Mouse (Mus musculus): ENCODE results near the gene Exoc3l2. TPM values are rescaled to one million over a fixed set of nuclear protein-coding genes. Genes with fewer than 3 reads are reported as not detected.

Gene Exoc3l2
- polyA plus RNA-seq, 1 experiment from 2014 or later, result 1.5 TPM

DNA sequence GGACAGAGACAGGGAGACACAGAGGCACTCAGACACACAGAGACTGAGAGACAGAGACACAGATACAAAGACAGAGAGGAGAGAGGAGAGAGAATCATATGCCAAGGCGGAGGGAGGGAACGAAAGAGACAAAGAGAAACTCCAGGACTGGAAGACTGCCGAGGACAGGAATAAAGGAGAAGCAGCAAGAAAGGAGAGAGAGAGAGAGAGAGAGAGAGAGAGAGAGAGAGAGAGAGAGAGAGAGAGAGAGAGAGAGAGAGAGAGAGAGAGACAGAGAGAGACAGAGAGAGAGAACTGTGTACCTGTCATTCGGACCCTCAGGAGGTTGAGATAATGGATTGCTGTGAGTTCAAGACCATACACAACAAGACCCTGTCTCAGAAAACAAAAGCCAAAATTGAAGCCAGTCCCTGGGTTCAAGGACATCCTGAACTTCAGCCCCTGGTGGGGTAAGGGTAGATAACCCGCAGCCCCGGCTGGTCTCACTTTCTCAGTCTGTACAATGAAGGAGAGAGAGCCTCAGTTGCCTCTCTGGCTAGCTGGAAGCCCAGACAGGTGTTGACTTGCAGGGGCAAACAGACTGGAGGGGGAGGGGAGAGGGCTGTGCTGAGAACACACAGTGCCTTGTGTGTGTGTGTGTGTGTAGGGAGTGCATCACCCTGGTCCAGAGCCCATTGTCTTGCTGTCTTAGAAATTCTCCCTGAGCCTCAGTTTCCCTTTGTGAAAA is 3.8 kb upstream of the Exoc3l2 start:
- Histone ChIP-seq H3K9me3 (ENCODE audit: control insufficient read depth, low read length) (no peaks in the 10 kb centered on the region), H3K4me2 (ENCODE audit: low read length) (peak overlapping the region; percentile 95), H3K27ac (ENCODE audit: low read depth, low read length) (peak overlapping the region; percentile 83), H3K27me3 (replicated peaks; ENCODE audit: control insufficient read depth, insufficient read depth, low read length) (0 out of 2 replicates have a peak, but pooled peaks cover 2% of the 10 kb centered on the region), H3K4me1 (ENCODE audit: control insufficient read depth, insufficient read depth, low read depth, low read length) (peaks cover 26% of the 10 kb centered on the region), H3K36me3 (ENCODE audit: control insufficient read depth, insufficient read depth, low read length) (no peaks in the 10 kb centered on the region; the same call in 1 of the 2 replicates), H3K4me3 (ENCODE audit: low read length) (peak overlapping the region; percentile 93), H3K9ac (ENCODE audit: low read depth, low read length) (peak overlapping the region; percentile 86)
- WGBS, result 17% methylated on average over 6 of the region's 6 CpGs
- 0 out of 2 replicates have a peak, but pooled peaks have one; percentile 1 for ATAC-seq

DNA sequence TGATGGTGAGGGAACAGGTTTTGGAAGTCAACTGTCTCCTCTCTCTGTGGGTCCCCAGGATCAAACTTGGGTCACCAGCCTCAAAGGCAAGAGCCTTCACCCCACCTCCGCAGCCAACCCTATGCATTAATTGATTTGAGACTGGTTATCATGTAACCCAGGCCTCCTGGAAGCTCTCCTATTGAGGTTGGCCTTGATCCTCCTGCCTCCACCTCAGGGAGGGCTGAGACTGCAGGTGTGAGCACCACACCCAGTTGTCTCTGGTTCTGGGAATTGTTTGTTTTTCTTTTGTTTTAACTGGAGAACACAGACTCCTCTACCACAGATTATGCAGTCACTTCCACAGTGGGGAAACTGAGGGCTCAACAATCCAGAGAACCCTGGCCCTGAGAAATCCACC is 2.6 kb upstream of the Exoc3l2 start:
- no peak for ATAC-seq

DNA sequence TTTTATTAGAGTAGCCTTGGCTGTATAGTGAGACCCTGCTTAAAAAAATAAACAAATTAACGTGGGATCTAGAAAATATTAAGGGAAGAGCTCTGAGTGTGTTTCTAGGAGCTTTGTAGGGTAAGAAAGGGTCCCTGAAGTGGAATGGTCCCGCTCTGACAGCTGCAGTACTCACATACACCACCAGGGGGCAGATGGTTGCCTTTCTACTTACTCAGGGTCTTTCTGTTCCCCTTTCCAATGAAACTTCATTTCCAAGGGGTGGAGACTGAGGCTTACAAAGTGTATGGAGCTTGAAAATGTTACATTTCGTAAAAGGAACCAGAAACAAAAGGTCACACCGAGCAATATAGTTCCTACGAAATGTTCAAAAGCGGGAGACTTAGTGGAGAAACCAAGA is 1.6 kb upstream of the Exoc3l2 start:
- WGBS, result 7% methylated on average over 6 of the region's 6 CpGs
- H3K4me2 ChIP-seq (ENCODE audit: low read length), result no peak overlapping the region
- H3K9me3 ChIP-seq (ENCODE audit: control insufficient read depth, low read length), result no peaks in the 10 kb centered on the region
- no peak overlapping the region for H3K27ac ChIP-seq (ENCODE audit: low read depth, low read length)
- no peaks in the 10 kb centered on the region for H3K36me3 ChIP-seq (ENCODE audit: control insufficient read depth, insufficient read depth, low read length)
- 0 out of 2 replicates have a peak, but pooled peaks cover 10% of the 10 kb centered on the region for H3K27me3 ChIP-seq (replicated peaks; ENCODE audit: control insufficient read depth, insufficient read depth, low read length)
- no peak overlapping the region for H3K9ac ChIP-seq (ENCODE audit: low read depth, low read length)
- H3K4me1 ChIP-seq (ENCODE audit: control insufficient read depth, insufficient read depth, low read depth, low read length), result peaks cover 17% of the 10 kb centered on the region
- H3K4me3 ChIP-seq (ENCODE audit: low read length), result no peak overlapping the region
- no peak for ATAC-seq

More for the DNA sequence above, 2.6 kb upstream of the Exoc3l2 start:
- Histone ChIP-seq H3K4me2 (ENCODE audit: low read length) (no peak overlapping the region), H3K4me1 (ENCODE audit: control insufficient read depth, insufficient read depth, low read depth, low read length) (peaks cover 26% of the 10 kb centered on the region), H3K27ac (ENCODE audit: low read depth, low read length) (no peak overlapping the region), H3K9me3 (ENCODE audit: control insufficient read depth, low read length) (no peaks in the 10 kb centered on the region), H3K27me3 (replicated peaks; ENCODE audit: control insufficient read depth, insufficient read depth, low read length) (0 out of 2 replicates have a peak, but pooled peaks cover 10% of the 10 kb centered on the region), H3K36me3 (ENCODE audit: control insufficient read depth, insufficient read depth, low read length) (no peaks in the 10 kb centered on the region; the same call in 1 of the 2 replicates), H3K4me3 (ENCODE audit: low read length) (no peak overlapping the region), H3K9ac (ENCODE audit: low read depth, low read length) (no peak overlapping the region)
- WGBS, result 71% methylated on average over 1 of the region's 1 CpGs

DNA sequence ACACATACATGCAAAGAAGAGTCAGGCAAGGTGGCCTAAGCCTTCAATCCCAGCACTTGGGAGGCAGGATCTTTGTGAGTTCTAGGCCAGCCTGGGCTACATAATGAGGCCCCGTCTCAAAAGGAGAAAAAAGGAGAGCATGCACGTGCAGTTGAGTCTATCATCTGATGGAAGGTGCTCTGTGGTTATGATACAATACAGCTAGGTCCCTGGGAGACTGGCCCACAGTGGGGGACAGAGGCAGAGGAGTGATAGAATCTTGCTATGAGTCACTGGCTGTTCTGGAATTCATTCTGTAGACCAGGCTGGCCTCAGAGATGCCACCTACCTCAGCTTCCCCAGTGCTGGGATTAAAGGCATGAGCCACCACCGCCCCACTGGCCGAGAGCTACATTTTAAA is 688 bp upstream of the Exoc3l2 start:
- H3K4me3 ChIP-seq (ENCODE audit: low read length), result no peak overlapping the region
- H3K27ac ChIP-seq (ENCODE audit: low read depth, low read length), result no peak overlapping the region
- 0 out of 2 replicates have a peak, but pooled peaks cover 10% of the 10 kb centered on the region for H3K27me3 ChIP-seq (replicated peaks; ENCODE audit: control insufficient read depth, insufficient read depth, low read length)
- 69% methylated on average over 4 of the region's 4 CpGs for WGBS
- H3K9me3 ChIP-seq (ENCODE audit: control insufficient read depth, low read length), result no peaks in the 10 kb centered on the region
- H3K4me1 ChIP-seq (ENCODE audit: control insufficient read depth, insufficient read depth, low read depth, low read length), result peaks cover 7% of the 10 kb centered on the region
- ATAC-seq, result no peak
- no peaks in the 10 kb centered on the region for H3K36me3 ChIP-seq (ENCODE audit: control insufficient read depth, insufficient read depth, low read length)
- H3K4me2 ChIP-seq (ENCODE audit: low read length), result no peak overlapping the region
- H3K9ac ChIP-seq (ENCODE audit: low read depth, low read length), result no peak overlapping the region

DNA sequence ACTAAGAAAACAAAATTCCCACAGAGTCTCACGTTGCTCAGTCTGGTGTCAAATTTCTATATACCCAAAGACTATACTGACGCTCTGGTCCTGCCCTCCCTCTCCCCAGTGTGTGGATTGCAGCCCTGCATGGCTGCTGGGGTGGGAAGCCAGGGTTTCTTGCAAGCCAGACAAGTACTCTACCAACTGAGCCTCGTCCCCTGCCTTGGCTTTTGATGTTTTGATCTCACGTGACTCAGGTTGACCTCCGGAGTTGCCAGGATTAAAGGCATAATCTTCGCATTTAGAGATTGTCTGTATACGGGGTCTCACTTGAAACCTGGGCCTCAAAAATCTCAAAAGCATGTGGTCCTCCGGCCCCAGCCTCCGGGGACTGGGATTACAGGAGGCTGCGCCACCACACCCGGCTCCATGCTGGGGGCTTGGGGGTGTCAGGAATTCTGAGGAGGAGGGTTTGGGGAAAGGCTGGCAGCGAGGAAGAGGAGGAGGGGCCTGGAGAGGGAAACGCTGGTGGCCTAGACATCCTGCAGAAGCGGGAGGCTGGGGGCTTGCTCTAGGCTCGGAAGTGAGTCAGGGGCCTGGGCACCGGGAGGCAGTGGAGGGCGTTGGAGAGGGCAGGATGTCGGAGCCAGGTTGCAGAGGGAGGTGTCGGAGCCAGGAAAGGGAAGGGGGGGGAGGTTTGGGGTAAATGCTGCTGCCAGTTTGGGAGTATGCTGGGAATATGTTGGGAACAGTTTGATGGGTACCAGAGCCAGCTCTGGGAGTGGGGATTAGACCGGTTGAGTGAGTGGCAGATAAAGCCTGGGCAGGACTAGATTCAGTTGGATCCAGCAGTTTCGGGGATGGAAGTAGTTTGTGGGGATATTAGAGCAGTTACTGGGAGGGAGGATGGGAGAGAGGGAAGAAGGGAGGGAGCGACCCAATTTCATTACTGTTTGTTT is 1.5 kb downstream of the Exoc3l2 start:
- no peak overlapping the region for H3K4me3 ChIP-seq (ENCODE audit: low read length)
- no peak overlapping the region for H3K27ac ChIP-seq (ENCODE audit: low read depth, low read length)
- no peak for ATAC-seq
- H3K9ac ChIP-seq (ENCODE audit: low read depth, low read length), result peak overlapping the region; percentile 39; the same call in 1 of the 2 replicates
- 13% methylated on average over 22 of the region's 22 CpGs for WGBS
- H3K9me3 ChIP-seq (ENCODE audit: control insufficient read depth, low read length), result no peaks in the 10 kb centered on the region
- no peak overlapping the region for H3K4me2 ChIP-seq (ENCODE audit: low read length)
- H3K4me1 ChIP-seq (ENCODE audit: control insufficient read depth, insufficient read depth, low read depth, low read length), result peaks cover 5% of the 10 kb centered on the region
- H3K36me3 ChIP-seq (ENCODE audit: control insufficient read depth, insufficient read depth, low read length), result no peaks in the 10 kb centered on the region
- peaks cover 17% of the 10 kb centered on the region for H3K27me3 ChIP-seq (replicated peaks; ENCODE audit: control insufficient read depth, insufficient read depth, low read length)

DNA sequence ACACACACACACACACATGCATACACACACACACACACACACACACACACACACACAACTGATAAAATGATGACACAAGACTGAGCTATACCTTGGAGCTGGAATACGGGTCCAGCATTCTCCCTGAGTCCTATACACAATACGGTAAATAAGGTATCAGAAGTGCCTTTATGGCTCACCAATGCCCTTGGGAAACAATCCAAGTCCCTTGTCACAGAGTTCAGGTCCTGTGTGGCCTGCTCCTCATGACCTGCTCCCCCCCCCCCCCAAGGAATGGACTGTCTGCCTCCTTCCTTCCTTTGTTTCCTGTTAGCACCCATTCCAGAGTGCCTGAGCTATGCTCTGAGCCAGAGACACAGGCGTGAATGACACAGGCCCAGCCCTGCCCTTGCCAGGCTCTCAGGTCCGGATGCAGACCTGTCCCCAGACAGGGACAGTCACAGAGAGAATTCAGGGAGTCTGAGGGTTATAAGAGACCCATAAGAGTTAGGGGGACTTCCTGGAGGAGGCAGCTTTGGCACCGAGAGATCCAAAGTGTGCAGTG is 3.5 kb downstream of the Exoc3l2 start:
- no peak for ATAC-seq
- WGBS, result 67% methylated on average over 5 of the region's 5 CpGs

DNA sequence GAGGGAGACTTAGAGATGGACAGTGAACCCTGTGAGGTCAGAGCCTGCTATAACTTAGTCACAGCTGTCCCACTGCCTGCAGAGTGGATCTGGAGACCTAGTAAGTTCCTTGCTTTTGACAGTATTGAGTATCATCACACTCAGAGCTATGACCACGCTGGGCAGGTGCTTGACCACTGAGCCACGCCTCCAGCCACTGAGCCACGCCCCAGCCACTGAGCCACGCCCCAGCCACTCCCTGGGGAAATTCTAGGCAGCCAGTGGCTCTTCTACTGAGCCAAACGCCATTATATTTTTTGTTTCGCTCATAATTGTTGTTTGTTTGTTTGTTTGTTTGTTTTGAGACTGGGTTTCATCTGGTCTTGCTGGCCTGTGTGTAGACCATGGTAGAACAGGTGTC is 4.5 kb downstream of the Exoc3l2 start:
- Histone ChIP-seq H3K4me3 (ENCODE audit: low read length) (no peak overlapping the region), H3K27ac (ENCODE audit: low read depth, low read length) (no peak overlapping the region), H3K4me2 (ENCODE audit: low read length) (no peak overlapping the region), H3K9ac (ENCODE audit: low read depth, low read length) (no peak overlapping the region), H3K9me3 (ENCODE audit: control insufficient read depth, low read length) (peaks cover 3% of the 10 kb centered on the region; the same call in 1 of the 2 replicates), H3K27me3 (replicated peaks; ENCODE audit: control insufficient read depth, insufficient read depth, low read length) (peaks cover 42% of the 10 kb centered on the region), H3K4me1 (ENCODE audit: control insufficient read depth, insufficient read depth, low read depth, low read length) (peaks cover 5% of the 10 kb centered on the region; the same call in 1 of the 2 replicates), H3K36me3 (ENCODE audit: control insufficient read depth, insufficient read depth, low read length) (no peaks in the 10 kb centered on the region)
- 43% methylated on average over 6 of the region's 6 CpGs for WGBS
- ATAC-seq, result no peak

More for the DNA sequence above, 3.5 kb downstream of the Exoc3l2 start:
- Histone ChIP-seq H3K4me3 (ENCODE audit: low read length) (no peak overlapping the region), H3K4me2 (ENCODE audit: low read length) (no peak overlapping the region), H3K27ac (ENCODE audit: low read depth, low read length) (no peak overlapping the region), H3K27me3 (replicated peaks; ENCODE audit: control insufficient read depth, insufficient read depth, low read length) (peaks cover 32% of the 10 kb centered on the region), H3K9me3 (ENCODE audit: control insufficient read depth, low read length) (no peaks in the 10 kb centered on the region), H3K36me3 (ENCODE audit: control insufficient read depth, insufficient read depth, low read length) (no peaks in the 10 kb centered on the region), H3K9ac (ENCODE audit: low read depth, low read length) (no peak overlapping the region), H3K4me1 (ENCODE audit: control insufficient read depth, insufficient read depth, low read depth, low read length) (peaks cover 5% of the 10 kb centered on the region; the same call in 1 of the 2 replicates)

DNA sequence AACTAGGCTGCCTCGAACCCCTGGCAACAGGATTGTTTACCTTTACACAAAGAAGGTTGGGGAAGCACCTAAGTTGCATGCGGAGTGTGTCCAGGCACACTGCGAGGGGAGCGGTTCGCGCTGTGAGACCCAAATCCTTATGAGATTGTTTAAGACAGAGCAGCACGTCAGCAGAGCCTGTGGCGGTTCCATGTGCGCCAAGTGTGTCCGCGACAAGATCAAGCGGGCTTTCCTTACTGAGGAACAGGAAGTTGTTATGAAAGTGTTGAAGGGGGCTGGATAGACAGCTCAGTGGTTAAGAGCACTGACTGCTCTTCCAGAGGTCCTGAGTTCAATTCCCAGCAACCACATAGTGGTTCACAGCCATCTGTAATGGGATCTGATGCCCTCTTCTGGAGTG is 5.1 kb downstream of the Exoc3l2 start:
- H3K27me3 ChIP-seq (replicated peaks; ENCODE audit: control insufficient read depth, insufficient read depth, low read length), result peaks cover 45% of the 10 kb centered on the region
- H3K9me3 ChIP-seq (ENCODE audit: control insufficient read depth, low read length), result peaks cover 3% of the 10 kb centered on the region; the same call in 1 of the 2 replicates
- ATAC-seq, result no peak
- H3K9ac ChIP-seq (ENCODE audit: low read depth, low read length), result no peak overlapping the region
- H3K4me2 ChIP-seq (ENCODE audit: low read length), result no peak overlapping the region
- no peak overlapping the region for H3K27ac ChIP-seq (ENCODE audit: low read depth, low read length)
- H3K4me3 ChIP-seq (ENCODE audit: low read length), result no peak overlapping the region
- WGBS, result 67% methylated on average over 12 of the region's 12 CpGs
- peaks cover 5% of the 10 kb centered on the region; the same call in 1 of the 2 replicates for H3K4me1 ChIP-seq (ENCODE audit: control insufficient read depth, insufficient read depth, low read depth, low read length)
- no peaks in the 10 kb centered on the region for H3K36me3 ChIP-seq (ENCODE audit: control insufficient read depth, insufficient read depth, low read length)
